Mouse (Mus musculus) splenic B cell, adult 2 months (primary cell): ENCODE measurements around the gene Tbc1d22a.

Experiments
- DNase-seq: peaks from one replicate; pipeline ENCODE4 v3.0.0-alpha.2; 2011; ENCODE audit warnings: low read depth, low spot score
- H3K27me3 ChIP-seq: 2 replicates; pipeline ENCODE4 v1.6.1; 2012; ENCODE audit warnings: mild to moderate bottlenecking, low read length, moderate library complexity, mixed read lengths; ENCODE audit not compliant: control insufficient read depth, poor library complexity, insufficient read depth, severe bottlenecking
- H3K36me3 ChIP-seq: 2 replicates; pipeline ENCODE4 v1.6.1; 2012; ENCODE audit warnings: mild to moderate bottlenecking, low read length, moderate library complexity, mixed read lengths; ENCODE audit not compliant: control insufficient read depth, poor library complexity, insufficient read depth, severe bottlenecking

Tbc1d22a gene

DNA sequence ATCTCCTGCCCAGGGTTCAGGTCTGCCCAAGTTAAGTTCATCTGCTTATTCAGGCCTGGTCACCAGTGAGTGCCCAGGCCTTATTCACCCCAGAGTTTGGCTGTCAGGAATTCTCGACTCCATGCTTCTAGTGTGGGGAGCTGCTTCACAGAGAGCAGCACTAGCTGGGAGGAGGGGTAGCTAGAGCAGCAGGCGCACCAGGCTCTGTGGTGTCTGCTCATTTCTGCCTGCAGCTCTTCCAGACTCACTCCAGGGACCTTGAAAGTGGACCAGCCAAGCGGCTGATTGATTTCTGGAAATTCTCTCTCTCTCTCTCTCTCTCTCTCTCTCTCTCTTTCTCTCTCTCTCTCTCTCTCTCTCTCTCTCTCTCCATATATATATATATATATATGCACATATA, 146.1 kb downstream of the Tbc1d22a start:
- no peak for DNase-seq
- Histone ChIP-seq H3K27me3 (no peaks in the 10 kb centered on the region), H3K36me3 (no peaks in the 10 kb centered on the region)

DNA sequence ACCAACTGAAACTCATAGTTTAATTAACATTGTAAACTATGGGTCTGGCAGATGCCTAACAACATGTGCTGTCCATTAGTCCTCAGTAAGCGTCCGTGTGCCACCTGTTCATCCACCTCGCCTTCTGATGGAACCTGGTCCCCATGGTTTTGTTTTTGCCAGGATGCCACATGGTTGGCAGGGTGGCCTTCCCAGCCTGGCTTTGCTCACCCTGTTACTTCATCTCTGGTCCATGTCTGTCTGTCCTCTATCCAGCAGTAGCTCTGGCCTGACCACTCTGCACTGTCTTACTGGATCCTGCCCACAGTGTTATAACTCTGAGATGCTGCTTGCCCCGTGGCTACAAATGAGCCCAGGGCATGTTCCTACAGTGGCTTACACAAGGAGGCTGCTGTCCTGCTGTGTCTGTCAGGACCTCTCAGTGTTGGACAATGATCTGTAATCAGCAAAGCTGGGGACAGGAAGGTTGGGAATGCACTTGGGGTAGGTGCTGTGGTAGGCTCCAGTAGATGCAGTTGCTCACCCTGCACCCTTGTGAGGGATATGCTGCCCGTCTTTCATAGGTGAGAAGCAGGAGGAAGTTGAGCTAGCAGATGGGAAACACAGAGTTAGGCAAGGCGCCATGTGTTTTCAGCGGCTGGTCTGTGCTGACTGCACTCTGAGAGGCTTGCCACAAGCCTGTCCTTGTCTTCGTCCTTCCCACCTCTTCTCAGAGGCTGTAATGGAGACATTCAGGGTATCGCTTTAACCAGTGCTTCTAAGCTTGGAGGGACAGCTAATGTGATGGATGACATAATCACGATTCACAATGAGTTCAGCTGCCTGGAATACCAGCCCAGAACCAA, 148.3 kb downstream of the Tbc1d22a start:
- peak; percentile 15 for DNase-seq
- H3K27me3 ChIP-seq: no peaks in the 10 kb centered on the region
- H3K36me3 ChIP-seq: no peaks in the 10 kb centered on the region

DNA sequence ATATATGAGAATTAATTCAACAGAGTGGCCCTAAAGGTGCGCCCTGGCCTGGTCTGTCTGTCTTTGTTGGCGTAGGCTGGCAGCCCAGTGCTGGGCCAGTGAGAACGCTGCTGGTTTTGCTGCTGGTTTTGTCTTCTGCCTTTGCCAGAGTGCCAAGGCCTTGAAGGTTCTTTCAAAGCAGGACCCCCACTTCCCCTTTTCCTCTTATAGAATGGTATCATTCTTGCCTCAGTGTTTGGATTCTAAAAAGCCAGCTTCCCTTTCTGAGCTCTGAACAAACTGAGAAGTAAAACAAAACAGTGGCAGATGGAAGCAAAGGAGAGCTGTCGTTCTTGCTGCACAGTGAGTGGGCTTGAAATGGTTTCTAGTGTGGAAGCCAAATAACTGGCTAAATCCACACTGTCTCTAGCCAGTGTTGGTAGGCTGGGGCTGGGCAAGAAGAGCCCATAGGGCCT, 149.6 kb downstream of the Tbc1d22a start:
- H3K27me3 ChIP-seq: no peaks in the 10 kb centered on the region
- no peaks in the 10 kb centered on the region for H3K36me3 ChIP-seq
- DNase-seq: peak; percentile 54

DNA sequence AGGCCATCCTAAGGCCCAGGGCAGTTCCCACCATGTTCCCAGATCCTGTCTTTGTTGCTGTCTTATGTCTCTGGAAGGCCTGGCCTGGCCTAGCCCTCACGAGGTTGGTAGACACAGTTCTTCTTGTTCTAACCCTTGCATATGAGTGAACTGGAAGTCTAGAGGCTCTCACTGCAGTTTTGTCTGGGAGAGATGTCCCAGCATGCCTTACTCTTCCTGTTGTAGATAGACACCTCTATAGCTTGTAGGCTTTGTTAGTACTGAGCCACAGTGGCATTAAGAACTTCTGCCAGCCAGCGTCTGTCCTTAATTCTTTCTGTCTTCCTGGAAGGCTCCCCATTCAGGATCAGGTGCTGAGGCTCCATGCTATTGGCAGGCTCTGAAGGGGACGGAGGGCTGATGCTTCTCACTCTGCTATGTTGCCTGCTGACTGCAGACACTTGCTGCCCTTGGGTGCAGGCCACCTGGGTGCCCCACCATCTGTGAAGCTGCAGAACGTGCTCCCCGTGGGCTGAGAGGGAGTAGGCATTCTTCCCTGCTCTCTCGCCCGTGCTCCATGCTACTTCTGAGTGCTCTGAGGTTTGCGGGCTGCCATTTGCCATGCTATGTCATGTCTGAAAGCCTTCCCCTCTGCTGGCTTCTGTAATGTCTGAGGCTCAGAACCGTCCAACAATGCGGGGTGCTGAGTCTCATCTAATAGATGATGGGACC, 150.8 kb downstream of the Tbc1d22a start:
- DNase-seq: no peak
- Histone ChIP-seq H3K27me3 (no peaks in the 10 kb centered on the region), H3K36me3 (no peaks in the 10 kb centered on the region)

DNA sequence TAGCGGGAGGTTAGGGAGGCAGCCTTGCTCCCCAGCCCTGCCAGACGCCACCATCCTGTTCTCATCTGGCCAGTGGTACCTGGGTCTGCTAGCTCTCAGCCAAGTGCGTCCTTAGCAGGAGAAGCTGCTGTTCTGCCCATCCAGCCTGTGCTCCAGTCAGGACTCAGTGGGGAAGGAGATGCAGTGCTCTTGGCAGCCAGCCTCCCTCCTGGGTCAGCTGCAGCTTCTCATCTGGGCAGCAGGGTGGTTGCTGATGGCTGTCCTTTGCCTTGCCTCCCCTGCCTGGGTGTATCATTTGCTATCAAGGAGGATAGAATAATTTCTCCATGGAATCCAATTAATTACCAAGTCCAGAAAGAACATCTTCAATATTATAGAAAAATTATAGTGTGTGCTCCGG, 152.5 kb downstream of the Tbc1d22a start:
- no peaks in the 10 kb centered on the region for H3K27me3 ChIP-seq
- no peaks in the 10 kb centered on the region for H3K36me3 ChIP-seq
- no peak for DNase-seq

DNA sequence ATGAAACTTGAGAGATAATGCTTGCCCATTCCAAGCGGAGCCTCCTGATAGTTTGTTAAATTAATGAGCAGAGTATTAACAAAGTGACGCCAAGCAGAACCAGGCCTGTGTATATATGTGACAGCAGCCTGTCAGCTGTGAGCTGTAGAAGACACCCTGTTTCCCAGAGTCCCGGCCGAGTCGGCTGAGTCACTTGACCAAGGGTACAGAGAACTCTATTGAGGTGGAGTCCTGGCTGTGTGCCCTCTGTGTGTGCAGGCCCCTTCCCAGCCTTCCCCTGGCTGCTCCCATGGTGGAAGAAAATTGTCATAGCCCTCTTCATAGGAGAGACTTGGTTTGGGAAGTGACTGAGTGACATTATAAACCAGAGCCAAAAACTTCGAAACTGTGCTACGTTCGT, 153.0 kb downstream of the Tbc1d22a start:
- Histone ChIP-seq H3K36me3 (no peaks in the 10 kb centered on the region), H3K27me3 (no peaks in the 10 kb centered on the region)
- no peak for DNase-seq

DNA sequence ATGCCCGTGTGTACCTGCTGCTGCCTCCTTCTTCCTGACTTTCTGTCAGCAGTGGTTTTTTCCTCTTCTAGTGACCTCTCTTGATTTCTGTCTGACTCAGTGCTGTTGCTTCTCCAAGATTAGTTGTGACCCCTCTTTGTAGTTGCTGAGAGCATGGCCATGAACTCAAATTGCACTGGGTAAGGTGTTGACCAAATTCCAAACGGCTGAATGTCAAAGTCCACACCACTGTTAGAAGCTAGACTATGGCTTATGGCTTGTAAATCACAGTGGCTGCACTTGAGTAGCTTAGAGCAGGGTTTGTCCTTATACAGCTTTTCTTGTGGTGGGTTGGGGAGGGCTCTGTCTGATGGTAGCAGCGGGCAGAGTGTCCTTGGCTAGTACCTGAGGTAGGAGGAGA, 156.6 kb downstream of the Tbc1d22a start:
- DNase-seq: no peak
- Histone ChIP-seq H3K36me3 (no peaks in the 10 kb centered on the region), H3K27me3 (no peaks in the 10 kb centered on the region)

DNA sequence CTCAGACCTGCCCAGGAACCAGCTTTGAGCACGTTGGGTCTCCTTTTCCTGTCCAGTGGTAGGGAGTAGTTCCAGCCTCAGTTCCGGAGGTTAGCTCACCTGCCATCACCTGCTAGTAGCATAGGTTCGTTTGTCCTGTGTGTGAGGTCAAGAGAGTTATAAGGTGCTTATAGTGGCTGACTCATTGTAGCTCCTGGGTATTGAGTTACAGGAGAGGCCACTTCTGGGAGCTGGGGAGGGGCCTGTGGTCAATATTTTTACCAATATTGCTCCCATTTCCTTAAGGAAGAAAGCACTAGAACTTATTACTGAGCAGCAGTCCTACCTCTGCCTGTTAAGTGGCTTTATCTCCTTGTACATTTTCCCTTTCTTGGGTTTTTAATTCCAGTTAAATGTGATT, 161.0 kb downstream of the Tbc1d22a start:
- no peaks in the 10 kb centered on the region for H3K36me3 ChIP-seq
- no peaks in the 10 kb centered on the region for H3K27me3 ChIP-seq
- no peak for DNase-seq

DNA sequence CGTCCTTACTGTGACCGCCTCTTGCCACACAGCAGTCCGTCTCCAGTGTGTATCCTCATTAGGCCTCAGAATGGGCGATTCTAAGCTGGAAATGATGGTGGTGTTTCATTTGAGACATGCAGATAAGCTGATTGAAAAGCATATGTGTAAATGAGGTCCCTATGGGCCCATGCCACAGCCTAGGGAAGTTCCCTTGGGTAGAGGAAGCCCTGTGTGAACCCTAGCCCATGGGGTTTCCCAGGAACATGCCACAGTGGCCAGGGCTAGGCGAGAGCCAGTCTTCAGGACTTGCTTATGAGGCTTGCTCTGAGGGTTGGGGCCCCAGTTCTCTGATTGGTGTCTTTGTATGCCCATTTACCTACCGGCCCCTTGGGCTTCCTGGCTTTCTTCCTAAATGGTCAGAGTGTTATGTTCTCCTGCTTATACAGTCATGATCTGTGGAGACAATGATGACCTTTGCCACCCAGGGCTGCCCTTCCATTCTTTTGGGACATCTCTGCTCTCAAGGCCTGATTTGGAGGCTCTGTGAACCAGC, 161.7 kb downstream of the Tbc1d22a start:
- Histone ChIP-seq H3K36me3 (no peaks in the 10 kb centered on the region), H3K27me3 (no peaks in the 10 kb centered on the region)
- no peak for DNase-seq

DNA sequence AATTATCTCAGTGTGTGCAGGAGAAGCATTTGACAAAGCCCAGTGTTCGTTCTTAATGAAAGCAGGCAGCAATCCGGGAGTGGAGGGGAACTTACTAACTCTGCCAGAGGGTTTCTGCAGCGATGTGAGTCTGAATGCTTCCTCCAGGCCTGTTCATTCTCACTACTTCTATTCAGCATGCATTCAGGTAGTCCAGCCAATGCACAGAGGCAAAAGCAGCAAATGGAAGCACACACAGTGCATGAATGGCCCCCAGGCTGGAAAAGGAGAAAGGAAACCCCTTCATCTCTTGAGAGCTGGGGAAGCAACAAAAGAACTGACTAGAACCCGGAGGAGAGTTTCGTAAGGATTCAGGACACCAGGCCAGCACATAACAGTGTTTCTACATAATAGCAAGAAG, 169.0 kb downstream of the Tbc1d22a start:
- no peak for DNase-seq
- H3K36me3 ChIP-seq: no peaks in the 10 kb centered on the region
- H3K27me3 ChIP-seq: no peaks in the 10 kb centered on the region

DNA sequence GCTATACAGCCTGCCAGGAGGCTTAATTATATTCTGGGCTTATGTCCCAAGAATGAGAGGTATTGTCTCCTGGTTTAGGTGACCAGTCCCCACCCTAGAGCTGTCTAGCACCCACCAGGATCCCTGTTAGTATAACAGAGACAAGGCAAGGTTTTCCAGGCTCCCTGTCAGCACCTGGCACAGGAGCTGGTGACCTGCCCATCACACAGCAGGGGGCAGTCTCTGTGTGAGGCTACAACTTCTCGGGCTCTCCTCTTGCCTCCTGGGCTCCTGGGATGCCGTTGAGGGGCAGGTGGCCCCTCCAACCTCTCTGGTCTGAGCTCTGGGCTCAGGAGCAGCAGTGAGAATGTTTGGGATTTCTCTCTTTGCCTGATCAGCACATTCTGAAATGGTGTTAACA, 171.2 kb downstream of the Tbc1d22a start:
- H3K36me3 ChIP-seq: no peaks in the 10 kb centered on the region
- DNase-seq: no peak
- no peaks in the 10 kb centered on the region for H3K27me3 ChIP-seq

DNA sequence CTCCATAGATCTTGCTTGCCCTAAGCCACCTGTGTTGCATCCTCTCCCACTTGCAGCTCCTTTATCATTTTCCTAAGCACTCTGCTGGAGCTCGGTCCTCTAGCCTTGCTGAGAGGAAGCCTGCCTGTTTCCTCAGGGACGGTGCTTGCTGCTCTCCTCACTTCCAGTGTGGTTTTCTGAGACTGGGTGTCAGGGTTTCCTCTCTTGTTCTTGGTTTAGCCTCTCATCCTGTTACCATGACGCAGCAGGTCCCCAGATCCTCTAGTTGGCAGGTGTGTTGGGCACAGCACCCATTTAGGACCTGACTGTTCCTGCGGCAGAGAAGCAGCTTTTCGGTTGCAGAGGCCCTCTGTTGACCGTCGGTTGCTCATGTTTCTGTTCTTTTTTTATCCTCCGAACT, 172.1 kb downstream of the Tbc1d22a start:
- DNase-seq: no peak
- Histone ChIP-seq H3K27me3 (no peaks in the 10 kb centered on the region; the same call in 1 of the 2 replicates), H3K36me3 (no peaks in the 10 kb centered on the region)

DNA sequence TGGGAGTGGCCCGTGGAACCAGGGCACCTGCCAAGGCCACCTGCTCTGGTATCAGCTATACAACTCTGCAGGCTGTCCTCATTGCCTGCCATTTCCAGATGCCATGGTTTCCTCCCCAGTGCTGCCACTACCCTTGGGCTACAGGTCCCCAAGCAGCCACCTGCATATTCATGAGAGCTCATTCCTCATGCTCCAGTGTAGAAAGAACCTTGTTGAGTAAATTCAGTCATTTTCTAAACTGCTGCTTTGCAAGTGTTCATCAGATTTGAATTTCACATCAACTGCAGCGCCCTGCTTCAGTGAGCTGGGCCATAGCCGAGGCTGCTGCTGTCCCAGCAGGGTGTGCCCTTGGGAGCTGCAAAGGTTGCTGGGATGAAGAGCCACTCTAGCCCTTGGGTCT, 174.3 kb downstream of the Tbc1d22a start:
- H3K36me3 ChIP-seq: no peaks in the 10 kb centered on the region
- DNase-seq: peak; percentile 11
- H3K27me3 ChIP-seq: no peaks in the 10 kb centered on the region; the same call in 1 of the 2 replicates

DNA sequence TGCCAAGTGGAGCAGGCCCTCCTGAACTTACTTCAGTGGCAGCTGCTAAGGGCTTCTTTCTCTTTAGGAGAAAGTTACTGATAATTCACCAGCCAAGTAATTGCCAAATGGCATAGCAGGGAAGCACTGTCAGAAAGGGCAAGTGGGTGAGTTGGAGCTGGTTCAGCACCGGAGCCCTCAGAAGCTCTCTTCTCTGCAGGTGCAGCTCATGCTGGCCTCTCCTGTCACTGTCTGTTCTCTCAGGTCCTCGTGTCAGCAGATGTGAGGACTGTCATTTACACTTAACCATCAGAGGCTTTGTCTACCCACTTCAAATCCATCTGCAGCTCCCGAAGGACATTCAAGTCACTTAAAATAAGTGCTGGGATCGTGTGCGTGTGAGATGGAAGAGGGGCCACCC, 190.6 kb downstream of the Tbc1d22a start:
- DNase-seq: no peak
- Histone ChIP-seq H3K27me3 (no peaks in the 10 kb centered on the region), H3K36me3 (peaks cover 1% of the 10 kb centered on the region; the same call in 1 of the 2 replicates)

DNA sequence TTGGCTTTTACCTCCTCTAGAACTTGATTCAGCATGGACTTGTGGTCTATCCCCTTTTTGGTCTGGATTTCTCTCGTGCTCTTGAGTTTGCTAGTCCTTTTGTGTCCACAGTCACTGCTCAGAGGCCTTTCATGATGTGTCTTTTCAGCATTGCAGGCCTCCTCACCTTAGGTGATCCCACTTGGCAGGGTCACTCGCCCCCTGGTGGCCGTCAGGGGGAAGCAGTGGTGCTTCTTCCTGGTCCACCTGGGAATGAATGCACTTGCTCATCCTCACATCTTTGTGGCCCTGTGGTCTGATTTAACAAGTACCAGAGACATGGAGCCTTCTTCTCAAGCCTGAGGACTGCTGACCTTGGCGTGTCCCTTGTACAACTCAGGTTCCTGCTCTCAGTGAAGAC, 191.3 kb downstream of the Tbc1d22a start:
- Histone ChIP-seq H3K36me3 (peaks cover 1% of the 10 kb centered on the region; the same call in 1 of the 2 replicates), H3K27me3 (no peaks in the 10 kb centered on the region)
- peak; percentile 60 for DNase-seq
